Mouse (Mus musculus): Measurements from ENCODE around the gene Afp.

DNA sequence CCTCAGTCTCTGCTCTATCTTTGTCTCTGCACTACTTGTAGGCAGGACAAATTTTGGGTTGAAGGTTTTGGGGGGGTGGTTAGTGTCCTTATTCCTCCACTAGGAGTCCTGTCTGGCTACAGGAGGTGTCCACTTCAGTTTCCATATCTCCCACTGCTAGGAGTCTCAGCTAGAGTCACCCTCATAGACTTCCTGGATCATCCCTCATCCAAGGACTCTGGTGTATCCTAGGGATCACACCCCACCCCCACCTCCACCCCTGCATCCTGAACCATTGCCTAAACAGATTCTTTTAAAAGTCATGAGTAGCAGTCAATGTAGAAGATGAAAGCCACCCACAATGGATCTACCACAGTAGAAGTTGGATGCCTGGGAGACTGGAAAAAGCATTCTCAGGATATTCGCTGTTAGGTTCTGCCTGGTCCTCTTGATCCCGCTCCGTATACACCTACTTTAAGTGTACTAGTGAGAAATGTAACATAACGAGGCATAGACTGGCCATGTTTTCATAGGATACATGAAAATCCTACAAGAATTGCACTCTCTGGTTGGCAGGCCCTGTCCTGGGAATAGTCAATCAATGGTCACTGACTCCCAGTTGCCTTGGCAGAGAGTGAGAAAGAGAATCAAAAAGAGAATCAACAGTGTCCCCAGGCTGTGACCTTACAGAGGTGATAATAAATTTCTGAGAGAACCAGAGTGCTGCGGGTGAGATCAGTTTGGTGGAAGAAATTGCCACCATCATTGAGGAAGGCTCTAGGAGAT is 19.5 kb downstream of the Afp start:
- TF ChIP-seq TAL1 (IDR thresholded peaks at IDR 0.05; ENCODE audit: low read length) (no peak), GATA1 (IDR thresholded peaks at IDR 0.05; ENCODE audit: low read length) (no peak)

Data from erythroblast, embryonic 14.5 days (primary cell).